Mouse (Mus musculus) embryonic fibroblast, embryonic 13.5 days (primary cell): ENCODE results near the gene Gm21973. TPM values are rescaled to one million over a fixed set of nuclear protein-coding genes. Genes with fewer than 3 reads are reported as not detected.

Source experiments
- H3K27ac ChIP-seq: 2 replicates; pipeline ENCODE4 v1.5.1; 2012; ENCODE audit warnings: low read length, control low read depth, inconsistent platforms; ENCODE audit not compliant: insufficient read depth
- H3K4me1 ChIP-seq: 2 replicates; pipeline ENCODE4 v1.6.1; 2011; ENCODE audit warnings: low read length; ENCODE audit not compliant: control insufficient read depth, insufficient read depth
- H3K4me3 ChIP-seq: 2 replicates; pipeline ENCODE4 v1.5.1; 2011; ENCODE audit warnings: mild to moderate bottlenecking, control low read depth, low read length; ENCODE audit not compliant: insufficient read depth
- CTCF ChIP-seq: IDR thresholded peaks from 2 replicates; pipeline ENCODE4 v1.5.1; 2011; ENCODE audit warnings: mild to moderate bottlenecking, control low read depth, low read length, moderate library complexity, borderline replicate concordance; ENCODE audit not compliant: insufficient read depth
- POLR2A ChIP-seq: IDR thresholded peaks from 2 replicates; pipeline ENCODE4 v1.6.1; 2011; ENCODE audit warnings: low read depth, mild to moderate bottlenecking, control low read depth, low read length, moderate library complexity
- polyA plus RNA-seq: library from polyadenylated mRNA; stranded (reverse); fragments of >200 nt; gene quantifications from 2 replicates; pipeline ENCODE4 v1.2.4, GENCODE M21; 2011; ENCODE audit warnings: low read depth; ENCODE audit not compliant: missing spikeins, insufficient read length

Gm21973 gene
- polyA plus RNA-seq, 1 experiment = not detected

DNA sequence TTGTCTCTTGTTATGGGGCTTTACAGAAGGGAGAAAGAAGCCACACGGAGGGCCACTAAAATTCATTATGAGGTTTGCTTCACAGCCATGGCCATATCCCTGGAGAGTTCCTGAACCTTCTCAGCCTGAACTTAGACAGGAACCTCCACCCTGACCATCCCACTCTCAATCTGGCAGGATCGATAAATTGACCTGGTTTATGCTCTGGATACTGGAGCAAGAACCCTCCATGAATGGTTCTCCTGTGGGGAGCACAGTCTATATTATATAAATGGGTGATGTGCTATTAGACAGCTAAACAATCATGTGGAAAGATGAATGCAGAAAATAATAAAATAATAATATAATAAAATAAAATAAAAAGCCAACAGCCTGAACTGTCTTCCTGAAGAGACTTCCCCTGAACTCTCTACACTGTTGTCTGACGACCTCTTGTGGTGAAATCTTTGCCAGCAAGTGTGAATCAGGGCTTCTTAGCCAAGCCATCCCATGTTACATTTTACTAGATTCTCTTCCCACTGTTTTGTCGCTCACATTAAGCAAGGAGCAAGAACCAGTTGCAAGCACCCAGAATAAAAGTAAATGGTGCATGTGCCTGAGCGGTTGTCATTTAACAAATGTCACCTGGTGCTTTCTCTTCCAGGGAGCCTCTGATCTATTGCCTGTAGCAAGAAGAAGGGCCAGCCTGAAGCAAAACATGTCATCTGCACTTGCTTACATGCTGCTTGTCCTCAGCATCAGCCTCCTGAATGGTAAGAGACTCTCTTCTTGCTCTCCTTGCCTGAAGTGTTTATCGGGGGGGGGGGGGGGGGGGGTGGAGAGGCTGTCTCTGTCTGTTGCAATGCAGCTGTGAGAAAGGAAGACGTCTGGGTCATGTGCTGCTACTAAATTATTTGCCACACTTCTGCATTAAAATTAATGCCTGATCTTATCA is 11.4 kb upstream of the Gm21973 start:
- no peak for TF ChIP-seq CTCF
- no peak for TF ChIP-seq POLR2A
- no peaks in the 10 kb centered on the region for H3K4me1 ChIP-seq

DNA sequence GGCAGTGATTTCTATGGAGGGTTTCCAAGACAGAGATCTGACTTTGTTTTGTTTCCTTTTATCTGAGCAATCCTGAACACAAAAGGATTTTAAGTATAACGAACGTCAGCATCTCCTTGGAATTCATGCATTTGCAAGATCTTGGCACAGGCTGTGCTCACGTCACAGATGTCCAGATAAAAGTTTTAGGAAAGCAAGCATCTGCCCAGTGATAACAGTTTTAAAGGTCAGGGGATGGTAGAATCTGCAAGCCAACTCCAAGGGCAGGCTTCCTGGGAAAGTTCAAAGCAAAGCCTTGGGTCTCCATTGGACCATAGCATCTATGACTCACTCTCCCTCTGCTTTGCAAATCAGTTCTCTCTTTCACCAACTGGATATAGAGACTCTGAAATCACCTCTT is 5.4 kb downstream of the Gm21973 start:
- H3K4me3 ChIP-seq = no peak overlapping the region
- H3K27ac ChIP-seq = no peak overlapping the region
- no peak for TF ChIP-seq POLR2A
- no peak for TF ChIP-seq CTCF
- H3K4me1 ChIP-seq = no peaks in the 10 kb centered on the region

More for the DNA sequence above, 11.4 kb upstream of the Gm21973 start:
- H3K4me3 ChIP-seq = no peak overlapping the region
- H3K27ac ChIP-seq = no peak overlapping the region

DNA sequence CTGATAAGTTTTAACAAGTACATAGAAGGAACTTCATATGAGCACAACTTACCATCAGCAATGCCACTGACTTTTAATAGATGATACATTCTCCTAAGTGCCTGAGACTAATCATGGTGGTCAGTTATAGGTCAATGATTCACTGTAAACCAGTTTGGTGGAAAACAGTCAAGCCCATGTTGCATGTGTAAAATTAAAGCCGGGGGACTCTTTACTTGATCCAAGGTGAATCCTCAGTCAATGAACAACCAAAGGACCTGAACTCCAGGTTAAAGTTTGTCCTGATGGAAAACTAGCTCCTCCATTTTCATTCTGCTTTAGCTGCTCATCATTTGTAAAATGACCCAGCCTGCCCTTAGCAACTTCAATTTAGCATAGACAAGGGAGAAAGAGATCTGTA is 7.4 kb downstream of the Gm21973 start:
- Histone ChIP-seq H3K4me1 (no peaks in the 10 kb centered on the region), H3K27ac (no peak overlapping the region), H3K4me3 (no peak overlapping the region)

DNA sequence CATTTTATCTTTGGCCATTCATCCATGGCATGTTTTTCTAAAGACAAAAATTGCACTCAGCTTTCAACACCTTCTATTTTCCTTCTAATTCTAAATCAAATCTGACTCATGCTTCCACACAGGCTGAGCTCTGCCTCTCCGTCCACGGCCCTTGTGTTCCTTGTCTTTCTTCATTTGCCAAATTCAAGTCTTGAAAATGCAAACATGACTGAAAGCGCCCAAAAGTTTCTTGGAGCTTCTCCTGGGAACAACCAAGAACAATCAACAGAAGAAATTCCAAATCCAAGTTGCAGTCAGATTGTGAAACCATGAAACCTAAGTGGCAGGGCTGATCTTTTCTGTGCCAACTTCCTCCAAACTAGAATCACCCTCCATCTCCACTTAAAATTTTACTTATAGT is 13.4 kb downstream of the Gm21973 start:
- Histone ChIP-seq H3K27ac (no peak overlapping the region), H3K4me3 (no peak overlapping the region), H3K4me1 (no peaks in the 10 kb centered on the region)
- TF ChIP-seq CTCF (no peak), POLR2A (no peak)

More for the DNA sequence above, 7.4 kb downstream of the Gm21973 start:
- TF ChIP-seq POLR2A (no peak), CTCF (no peak)

DNA sequence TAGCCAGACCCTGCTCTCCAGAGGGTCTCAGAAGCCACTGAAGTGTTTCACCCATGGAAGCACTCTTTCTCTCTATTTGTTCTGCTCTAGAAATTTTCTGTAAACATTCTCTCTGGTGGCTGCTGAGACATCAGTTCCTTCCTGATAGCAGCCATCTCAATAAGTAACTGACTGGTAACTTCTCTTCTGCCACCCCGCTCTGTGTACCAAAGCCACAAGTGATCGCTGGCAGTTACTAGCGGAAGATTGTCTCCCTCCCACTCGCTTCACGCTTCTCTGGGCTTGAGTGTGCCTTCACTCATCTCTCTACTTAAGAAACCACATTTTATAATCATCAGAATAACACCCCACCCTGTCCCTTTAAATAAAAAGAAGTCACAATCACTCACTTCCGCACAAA is 21.9 kb downstream of the Gm21973 start:
- H3K4me1 ChIP-seq = no peaks in the 10 kb centered on the region
- TF ChIP-seq CTCF (no peak), POLR2A (no peak)
- H3K27ac ChIP-seq = no peak overlapping the region
- no peak overlapping the region for H3K4me3 ChIP-seq

DNA sequence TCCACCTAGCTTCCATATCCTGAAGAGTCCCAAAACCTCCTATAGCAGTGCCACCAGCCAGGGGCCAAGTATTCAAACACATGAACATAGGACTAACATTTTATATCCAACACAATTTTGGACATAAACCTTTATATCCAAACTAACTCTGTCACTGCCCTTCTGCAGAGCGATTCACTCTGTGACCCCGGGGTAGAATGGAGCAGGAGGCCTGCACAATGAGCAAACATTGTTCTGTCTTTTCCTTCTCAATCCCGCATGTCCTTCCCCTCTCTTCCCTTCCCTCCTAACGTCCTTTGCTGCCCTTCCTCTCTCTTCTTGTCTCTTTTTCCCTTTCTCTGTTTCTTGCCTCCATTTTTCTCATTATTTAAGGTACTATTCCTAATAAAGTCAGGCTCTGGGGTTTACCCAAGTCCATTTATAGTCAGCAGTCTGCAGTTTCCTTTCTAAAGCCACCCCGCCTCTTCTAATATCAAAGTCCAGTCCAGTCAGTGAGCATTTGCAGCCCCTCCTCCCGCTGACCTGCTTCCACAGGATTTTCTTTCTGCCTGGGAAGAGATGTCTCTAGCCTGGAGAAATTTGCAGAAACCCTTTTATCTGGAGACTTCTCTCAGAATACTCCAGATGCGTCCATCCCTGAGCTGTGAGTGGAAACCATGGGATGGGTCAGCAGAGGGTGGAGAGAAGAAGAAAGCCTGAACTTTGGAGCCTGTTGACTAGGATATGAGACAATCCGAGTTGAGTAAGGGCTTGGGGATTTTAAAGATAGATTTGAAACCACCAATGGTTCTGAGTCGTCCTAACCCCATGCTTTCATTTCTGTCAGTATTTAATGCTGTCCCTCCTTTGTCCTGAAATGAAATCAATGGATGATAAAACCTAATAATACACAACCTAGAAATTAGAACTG is 33.1 kb downstream of the Gm21973 start, which contains the start of gene Agxt2:
Agxt2 (plus strand) TSS at position 494 of the 910 bp plus-strand sequence.
- Histone ChIP-seq H3K4me3 (no peak within 1 kb of the TSS), H3K27ac (no peak within 1 kb of the TSS), H3K4me1 (no peaks in the 10 kb centered on the region)
- TF ChIP-seq POLR2A (no peak), CTCF (no peak)

DNA sequence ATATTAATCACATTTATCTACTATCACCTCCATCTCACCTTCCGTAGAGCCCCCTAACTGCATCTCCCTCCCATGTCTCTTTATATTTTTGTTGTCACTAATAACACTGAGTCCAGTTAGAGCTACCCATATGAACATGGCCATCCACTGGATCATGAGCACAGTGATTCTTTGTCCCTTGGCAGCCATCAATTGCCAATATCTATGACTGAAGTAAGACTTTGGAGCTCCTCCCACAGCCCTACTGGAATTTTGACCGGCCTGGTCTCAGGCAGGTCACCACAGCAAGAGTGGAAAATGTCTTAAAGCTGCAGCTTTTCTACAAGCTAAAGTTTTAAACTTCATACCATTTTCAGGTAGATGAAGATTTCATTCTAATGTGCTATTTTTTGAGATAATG is 41.2 kb downstream of the Gm21973 start:
- Histone ChIP-seq H3K4me1 (no peaks in the 10 kb centered on the region), H3K4me3 (no peak overlapping the region), H3K27ac (no peak overlapping the region)
- TF ChIP-seq CTCF (no peak), POLR2A (no peak)

DNA sequence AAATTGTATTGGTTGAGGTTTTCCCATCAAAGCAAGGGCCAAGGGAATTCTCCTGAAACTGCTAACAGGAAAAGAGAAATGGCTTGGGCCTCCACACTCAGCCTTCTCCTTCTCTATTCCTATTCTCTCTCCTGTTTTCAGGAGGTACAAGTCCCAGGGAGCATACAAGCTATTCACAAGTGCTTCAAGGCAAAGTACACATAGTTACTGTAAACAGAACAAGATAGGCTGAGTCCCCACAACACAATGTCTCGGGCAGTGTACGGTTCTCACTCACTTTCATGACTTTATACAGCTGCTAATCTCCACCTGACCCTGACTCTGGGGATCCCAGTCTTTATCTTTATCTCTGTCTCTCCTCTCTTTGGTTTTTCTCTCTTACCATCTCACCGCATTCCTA is 50.2 kb downstream of the Gm21973 start:
- Histone ChIP-seq H3K4me3 (no peak overlapping the region), H3K4me1 (no peaks in the 10 kb centered on the region), H3K27ac (no peak overlapping the region)
- TF ChIP-seq POLR2A (no peak), CTCF (no peak)

DNA sequence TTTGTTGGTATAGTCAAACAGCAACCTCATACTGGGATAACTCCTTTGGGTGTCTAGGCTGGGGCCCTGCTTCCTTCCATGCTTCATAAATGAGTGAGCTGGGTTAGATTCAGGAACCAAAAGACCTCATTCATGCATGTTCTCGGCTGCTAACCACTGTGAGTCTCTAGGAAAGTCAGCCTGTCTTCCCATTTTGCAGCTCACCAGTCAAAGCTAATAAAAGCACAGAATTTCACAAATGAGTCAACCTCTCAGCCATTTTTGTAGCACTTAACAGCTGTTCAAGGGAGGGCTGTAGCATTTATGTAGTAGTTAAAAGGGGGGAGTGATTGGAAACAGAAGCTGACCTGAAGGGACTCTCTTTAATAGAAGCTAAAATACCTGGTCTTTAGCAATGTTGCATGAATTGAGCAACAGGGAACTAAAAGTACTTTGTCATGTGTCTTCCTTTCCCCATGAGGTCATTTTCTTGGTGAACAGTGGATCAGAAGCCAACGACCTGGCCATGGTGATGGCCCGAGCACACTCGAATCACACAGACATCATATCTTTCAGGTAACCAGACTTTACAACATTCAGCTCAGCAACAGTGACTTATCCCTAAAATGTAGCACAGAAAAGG is 53.3 kb downstream of the Gm21973 start:
- Histone ChIP-seq H3K4me3 (no peak overlapping the region), H3K4me1 (no peaks in the 10 kb centered on the region), H3K27ac (no peak overlapping the region)
- TF ChIP-seq POLR2A (no peak), CTCF (no peak)
